Mouse (Mus musculus) neural tube, embryonic 10.5 days (tissue): ENCODE data around the gene Nudt21.
A peak's percentile ranks its signal among the peaks of the same experiment; 100 is the strongest.

Source experiments
- DNase-seq: peaks from one replicate; pipeline ENCODE4 v3.0.0-alpha.2; 2017; ENCODE audit warnings: low spot score; ENCODE audit errors: extremely low spot score

Nudt21 gene

GRCm38 (mm10) chr8:94036944-94037524 lies at the start of gene Nudt21, which contains the start of gene Ogfod1:
Gene Nudt21 (minus strand): TSS chr8:94037031.
Gene Ogfod1 (plus strand): TSS chr8:94037198.
- peak; percentile 93 for DNase-seq

- DNase-seq: no peak
Observed at GRCm38 (mm10) chr8:94076461-94077192, 39.8 kb upstream of the Nudt21 start.

DNA sequence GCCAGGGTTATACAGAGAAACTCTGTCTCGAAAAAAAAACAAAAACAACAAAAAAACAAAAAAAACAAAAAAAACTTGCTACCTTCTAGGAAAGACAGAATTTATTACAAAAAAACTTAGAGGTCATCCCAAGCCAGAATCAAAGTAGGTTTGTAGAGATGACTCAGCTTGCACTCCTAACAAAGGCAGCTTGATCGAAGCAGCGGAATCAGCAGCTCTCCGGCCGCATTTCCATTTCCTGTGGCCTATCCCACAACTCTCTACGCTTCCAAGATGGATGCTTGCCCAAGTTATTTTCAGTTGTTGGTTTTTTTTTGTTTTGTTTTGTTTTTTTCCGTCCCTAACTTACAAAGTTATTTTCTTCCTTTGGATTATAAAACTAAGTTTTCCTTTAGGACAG lies 32.0 kb upstream of the Nudt21 start:
- no peak for DNase-seq

GRCm38 (mm10) chr8:94066121-94066863 lies 29.5 kb upstream of the Nudt21 start:
- DNase-seq: peak; percentile 32

GRCm38 (mm10) chr8:94057157-94057854 lies 20.5 kb upstream of the Nudt21 start:
- peak; percentile 46 for DNase-seq

DNA sequence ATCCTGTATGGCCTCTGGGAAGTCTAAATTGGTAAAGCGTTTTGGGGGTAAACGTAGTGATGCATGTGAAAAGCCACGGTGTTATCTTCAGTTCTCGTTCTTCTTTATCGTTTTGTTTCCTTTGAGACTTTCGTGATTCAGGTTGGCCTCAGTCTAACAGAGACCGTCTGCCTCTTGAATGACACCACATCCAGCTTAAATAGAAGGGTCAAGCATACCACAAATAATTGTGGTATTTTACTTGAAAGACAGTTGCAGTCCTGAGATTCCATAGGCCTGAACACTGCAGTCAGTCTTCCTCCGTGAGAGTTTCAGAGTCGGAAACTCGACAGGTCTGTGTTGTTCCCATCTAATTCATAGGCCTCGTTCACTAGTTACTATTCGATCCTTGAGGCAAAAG lies 15.9 kb upstream of the Nudt21 start:
- no peak for DNase-seq

- no peak for DNase-seq
Observed at GRCm38 (mm10) chr8:94047845-94048244, 11.0 kb upstream of the Nudt21 start.

DNA sequence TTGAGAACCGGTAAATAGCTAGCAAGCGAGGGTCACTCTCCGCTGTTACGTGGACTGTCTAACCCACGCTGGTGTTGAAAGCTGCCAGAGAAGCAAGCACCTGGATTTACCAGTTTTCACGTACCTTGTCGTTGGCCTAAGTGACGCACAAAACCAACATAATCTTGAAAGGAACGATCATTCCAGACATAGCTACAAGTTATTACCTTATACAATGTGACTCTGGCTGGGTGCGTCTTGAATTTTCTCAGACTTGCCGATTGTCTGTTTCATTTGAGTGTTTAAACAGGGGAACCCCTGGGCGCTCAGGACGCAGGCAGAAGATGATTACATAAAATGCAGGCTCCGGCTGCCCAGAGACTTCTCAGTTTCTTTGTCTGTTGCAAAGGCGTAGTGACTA lies 975 bp upstream of the Nudt21 start:
- peak; percentile 22 for DNase-seq

DNA sequence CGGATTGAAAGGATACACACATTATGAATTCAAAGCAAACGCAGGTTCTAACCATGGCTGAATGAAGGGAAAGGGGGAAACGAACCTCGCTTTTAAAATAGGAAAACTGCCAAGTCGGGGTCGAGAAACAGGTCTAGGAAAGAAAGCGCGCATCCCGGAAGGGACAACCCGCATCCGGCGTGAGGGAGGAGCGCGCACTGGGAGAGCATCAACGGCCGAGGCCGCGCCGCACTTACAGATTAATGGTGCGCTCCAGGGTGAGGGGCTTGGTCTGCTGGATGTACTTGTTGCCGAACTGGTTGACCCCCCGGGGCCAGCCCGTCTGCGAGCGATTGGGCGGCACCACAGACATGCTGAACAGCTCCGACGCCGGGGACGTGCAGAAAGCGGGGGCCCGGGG lies 290 bp downstream of the Nudt21 start:
- peak; percentile 76 for DNase-seq

GRCm38 (mm10) chr8:94035200-94035599 lies 1.6 kb downstream of the Nudt21 start:
- DNase-seq: no peak

GRCm38 (mm10) chr8:94033601-94034000 lies 3.2 kb downstream of the Nudt21 start:
- DNase-seq: no peak

- no peak for DNase-seq
Observed at GRCm38 (mm10) chr8:94029701-94030100, 7.1 kb downstream of the Nudt21 start.

- no peak for DNase-seq
Observed at GRCm38 (mm10) chr8:94023916-94024315, 12.9 kb downstream of the Nudt21 start.

- no peak for DNase-seq
Observed at GRCm38 (mm10) chr8:94013026-94013612, 23.7 kb downstream of the Nudt21 start.

- DNase-seq: peak; percentile 81
Observed at GRCm38 (mm10) chr8:94012013-94012951, 24.5 kb downstream of the Nudt21 start, which contains the start of gene Amfr. Gene Amfr (minus strand): TSS chr8:94012842.

GRCm38 (mm10) chr8:94011076-94012012 lies 25.5 kb downstream of the Nudt21 start:
- no peak for DNase-seq

DNA sequence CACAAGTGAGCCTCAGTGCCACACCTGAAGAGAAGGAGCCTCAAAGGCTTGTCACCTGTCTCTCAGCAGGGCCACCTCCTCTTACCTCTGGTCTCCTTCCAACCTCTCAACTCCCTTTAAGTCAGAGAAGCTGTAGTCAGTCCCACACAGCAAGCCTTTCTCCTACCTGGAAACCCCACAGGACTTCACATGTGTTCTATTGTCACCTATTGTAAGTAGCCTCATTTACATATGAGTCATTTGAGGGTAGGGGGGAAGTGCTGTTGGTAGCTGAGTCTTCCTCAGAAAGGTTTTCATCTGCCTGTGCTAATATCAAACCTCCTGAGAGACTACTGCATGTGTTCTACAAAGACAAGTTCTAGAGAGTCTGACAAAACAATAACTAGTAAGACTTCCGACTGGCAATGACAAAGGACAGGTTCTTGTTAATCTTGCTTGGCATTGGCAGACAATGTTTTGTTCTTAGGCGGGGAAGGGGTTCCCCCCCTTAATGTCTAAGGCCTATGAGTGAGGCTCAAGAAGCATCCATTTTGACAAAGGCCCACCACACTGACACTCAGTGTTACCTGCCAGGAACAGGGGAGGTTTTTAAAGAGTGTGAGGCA lies 26.6 kb downstream of the Nudt21 start:
- no peak for DNase-seq

- no peak for DNase-seq
Observed at GRCm38 (mm10) chr8:94009243-94009845, 27.5 kb downstream of the Nudt21 start.
